Mouse (Mus musculus) lung, postnatal 0 days (tissue): ENCODE data around the gene Kcnh4.

ENCODE experiments used
- CTCF ChIP-seq: IDR thresholded peaks from 2 replicates; pipeline ENCODE4 v1.5.1; 2016; ENCODE audit warnings: antibody characterized with exemption, mild to moderate bottlenecking
- EP300 ChIP-seq: IDR thresholded peaks from 2 replicates; pipeline ENCODE4 v1.6.1; 2016; ENCODE audit warnings: antibody characterized with exemption, mild to moderate bottlenecking, control low read depth

DNA sequence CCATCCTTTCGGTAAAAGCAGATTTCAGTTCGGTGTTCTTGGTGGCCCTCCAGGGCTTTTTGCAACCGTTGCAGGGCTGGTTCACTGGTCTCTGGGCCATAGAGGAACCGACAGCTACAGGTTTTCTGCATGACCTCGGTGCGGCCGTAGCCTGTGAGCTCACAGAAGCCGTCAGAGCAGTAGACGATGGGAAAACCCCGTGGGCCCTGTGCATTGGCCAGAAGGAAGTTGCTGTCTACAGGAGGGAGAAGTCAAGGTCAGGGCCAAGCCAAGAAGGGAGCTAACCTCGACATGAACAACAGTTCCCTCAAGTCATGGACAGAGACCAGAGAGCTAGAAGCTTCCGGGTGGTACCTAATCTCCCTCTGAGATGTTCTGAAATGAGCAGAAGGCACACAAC is 2.2 kb downstream of the Kcnh4 start:
- TF ChIP-seq EP300 (no peak), CTCF (no peak)
